Mouse (Mus musculus): ENCODE results near the gene Pianp.

DNA sequence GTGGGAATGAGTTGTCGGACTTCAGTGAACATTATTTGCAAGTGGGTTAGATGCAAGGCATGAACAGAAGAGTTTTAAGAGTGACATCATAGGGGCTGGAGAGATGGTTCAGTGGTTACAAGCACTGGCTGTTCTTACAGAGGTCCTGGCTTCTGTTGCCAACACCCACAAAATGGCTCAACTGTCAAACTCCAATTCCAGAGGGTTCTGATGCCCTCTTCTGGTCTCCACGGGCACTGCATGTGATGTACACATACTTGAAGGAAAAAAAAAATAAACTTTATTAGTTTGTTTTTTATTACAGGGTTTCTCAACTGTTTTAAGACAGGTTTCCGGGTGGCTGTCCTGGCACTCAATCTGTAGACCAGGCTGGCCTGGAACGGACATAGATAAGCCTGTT lies 28.7 kb upstream of the Pianp start:
- peak; percentile 46; the same call in 1 of the 2 replicates for TF ChIP-seq CTCF (IDR thresholded peaks at IDR 0.05; ENCODE audit: extremely low read depth, insufficient read depth, low read length)
- TF ChIP-seq POLR2A (IDR thresholded peaks at IDR 0.05; ENCODE audit: extremely low read depth, insufficient read depth, low read length), result no peak
